Mouse (Mus musculus): ENCODE results near the gene Fam81b.

DNA sequence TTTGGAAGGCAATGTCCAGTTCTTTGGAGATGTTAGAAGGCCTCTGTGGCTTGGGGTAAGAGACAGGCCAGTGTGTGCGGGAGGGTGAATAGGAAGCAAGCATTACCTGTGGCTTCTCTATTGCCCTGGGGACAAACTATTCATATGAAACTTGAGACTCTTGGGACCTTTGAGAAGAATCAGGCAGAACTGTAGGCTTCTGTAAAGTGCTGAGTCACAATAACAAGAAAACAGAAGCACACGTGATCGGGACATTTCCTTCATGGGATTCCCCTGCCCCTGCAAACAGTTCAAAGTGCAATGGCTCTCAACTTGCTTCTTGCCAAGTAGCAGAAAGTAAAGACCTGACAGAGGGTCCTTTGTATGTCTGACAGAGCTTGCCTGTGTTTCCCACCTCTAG is 48.5 kb downstream of the Fam81b start:
- TF ChIP-seq CTCF (IDR thresholded peaks at IDR 0.05; ENCODE audit: control insufficient read depth, insufficient read depth, insufficient read length) (no peak), MAX (IDR thresholded peaks at IDR 0.05) (no peak), USF1 (IDR thresholded peaks at IDR 0.05; ENCODE audit: low read depth) (no peak), MYOG (IDR thresholded peaks at IDR 0.05; ENCODE audit: control insufficient read depth, extremely low read depth, insufficient read length) (no peak), CEBPB (IDR thresholded peaks at IDR 0.05; ENCODE audit: low read depth) (no peak), MYOD1 (IDR thresholded peaks at IDR 0.05; ENCODE audit: control insufficient read depth, insufficient read length, low read depth) (no peak), FOSL1 (IDR thresholded peaks at IDR 0.05; ENCODE audit: insufficient read depth, low read length, poor library complexity, severe bottlenecking) (no peak)
